Mouse (Mus musculus) heart, embryonic 11.5 days (tissue): ENCODE data around the gene Lrrc8b. TPM values are rescaled to one million over a fixed set of nuclear protein-coding genes. Genes with fewer than 3 reads are reported as not detected.

Source experiments
- ATAC-seq: fragments of 200-750 bp; cut with Nextera tagmentation; replicated peaks from 2 replicates; pipeline ENCODE4 v1.8.0; 2017; ENCODE audit warnings: moderate library complexity; ENCODE audit not compliant: insufficient number of reproducible peaks, low FRiP score, low TSS enrichment
- H3K27ac ChIP-seq: fragments of 300-500 bp; sonication (generic); 2 replicates; pipeline ENCODE4 v1.5.1; 2014; ENCODE audit warnings: mild to moderate bottlenecking, low read depth, low read length
- H3K27me3 ChIP-seq: fragments of 300-500 bp; sonication (generic); 2 replicates; pipeline ENCODE4 v1.6.1; 2014; ENCODE audit warnings: mild to moderate bottlenecking, low read length, mixed read lengths; ENCODE audit not compliant: control insufficient read depth, insufficient read depth
- H3K36me3 ChIP-seq: fragments of 300-500 bp; sonication (generic); 2 replicates; pipeline ENCODE4 v1.6.1; 2014; ENCODE audit warnings: mild to moderate bottlenecking, low read length, moderate library complexity, mixed read lengths; ENCODE audit not compliant: control insufficient read depth, insufficient read depth
- H3K4me1 ChIP-seq: fragments of 300-500 bp; sonication (generic); 2 replicates; pipeline ENCODE4 v1.6.1; 2014; ENCODE audit warnings: low read length; ENCODE audit not compliant: control insufficient read depth, insufficient read depth
- H3K4me2 ChIP-seq: fragments of 300-500 bp; sonication (generic); 2 replicates; pipeline ENCODE4 v1.6.1; 2014; ENCODE audit warnings: mild to moderate bottlenecking, moderate library complexity
- H3K4me3 ChIP-seq: fragments of 300-500 bp; sonication (generic); 2 replicates; pipeline ENCODE4 v1.5.1; 2014; ENCODE audit warnings: low read depth, low read length
- H3K9ac ChIP-seq: fragments of 300-500 bp; sonication (generic); 2 replicates; pipeline ENCODE4 v1.6.1; 2014; ENCODE audit warnings: mild to moderate bottlenecking, low read depth, low read length, moderate library complexity
- H3K9me3 ChIP-seq: fragments of 300-500 bp; sonication (generic); replicated peaks from 2 replicates; pipeline ENCODE4 v1.6.1; 2016; ENCODE audit warnings: low read length; ENCODE audit not compliant: control insufficient read depth
- WGBS: fragments of 180-500 bp; shearing (Covaris S2); extraction: QIAGEN DNeasy Blood & Tissue Kit; methylation state at CpG from one replicate; pipeline ENCODE4 v1.1.7; 2014; ENCODE audit not compliant: insufficient replicate concordance; 5-methylcytosine and 5-hydroxymethylcytosine counted together
- polyA plus RNA-seq: library from polyadenylated mRNA; unstranded; fragments of >200 nt; fragmentation: Nextera tagmentation; extraction: Ambion mirVana; gene quantifications from 2 replicates; pipeline ENCODE4 v1.2.1, GENCODE M21; 2014

The Lrrc8b gene
- 6.2 and 8.0 TPM in 2 replicates for polyA plus RNA-seq

GRCm38 (mm10) chr5:105415198-105415791 is at the start of gene Lrrc8b:
TSS of gene Lrrc8b (plus strand) at chr5:105415775.
- H3K36me3 ChIP-seq, result no peaks in the 10 kb centered on the region; the same call in 1 of the 2 replicates
- H3K4me3 ChIP-seq, result peak within 1 kb of the TSS; percentile 90
- peak within 1 kb of the TSS; percentile 85 for H3K27ac ChIP-seq
- peak within 1 kb of the TSS; percentile 99 for H3K4me2 ChIP-seq
- H3K27me3 ChIP-seq, result no peaks in the 10 kb centered on the region
- H3K9ac ChIP-seq, result peak within 1 kb of the TSS; percentile 93
- ATAC-seq, result peak; percentile 95
- no peaks in the 10 kb centered on the region for H3K9me3 ChIP-seq
- H3K4me1 ChIP-seq, result no peaks in the 10 kb centered on the region
- WGBS, result under 1% methylated on average over 34 of the region's 63 CpGs

- no peaks in the 10 kb centered on the region for H3K36me3 ChIP-seq
- no peaks in the 10 kb centered on the region for H3K4me1 ChIP-seq
- H3K27me3 ChIP-seq, result no peaks in the 10 kb centered on the region
- ATAC-seq, result no peak
- 76% methylated on average over 2 of the region's 2 CpGs for WGBS
- H3K9ac ChIP-seq, result no peak overlapping the region
- H3K4me3 ChIP-seq, result no peak overlapping the region
- H3K4me2 ChIP-seq, result no peak overlapping the region
- H3K9me3 ChIP-seq, result no peaks in the 10 kb centered on the region
- H3K27ac ChIP-seq, result no peak overlapping the region
These were observed 34.1 kb upstream of the Lrrc8b start for GRCm38 (mm10) chr5:105381482-105381881.

- no peak for ATAC-seq
- peaks cover 12% of the 10 kb centered on the region; the same call in 1 of the 2 replicates for H3K9me3 ChIP-seq
- H3K4me1 ChIP-seq, result no peaks in the 10 kb centered on the region
- H3K27ac ChIP-seq, result no peak overlapping the region
- H3K36me3 ChIP-seq, result no peaks in the 10 kb centered on the region
- 70% methylated on average over 2 of the region's 2 CpGs for WGBS
- no peak overlapping the region for H3K4me2 ChIP-seq
- no peak overlapping the region for H3K9ac ChIP-seq
- H3K4me3 ChIP-seq, result no peak overlapping the region
- H3K27me3 ChIP-seq, result no peaks in the 10 kb centered on the region
These were observed 25.2 kb upstream of the Lrrc8b start for GRCm38 (mm10) chr5:105390346-105390745.

- Histone ChIP-seq H3K36me3 (no peaks in the 10 kb centered on the region), H3K27ac (no peak overlapping the region), H3K4me2 (no peak overlapping the region), H3K9ac (no peak overlapping the region), H3K4me3 (no peak overlapping the region), H3K27me3 (no peaks in the 10 kb centered on the region), H3K9me3 (peaks cover 12% of the 10 kb centered on the region; the same call in 1 of the 2 replicates), H3K4me1 (no peaks in the 10 kb centered on the region)
- ATAC-seq, result no peak
- WGBS, result 86% methylated on average over 6 of the region's 6 CpGs
These were observed 21.8 kb upstream of the Lrrc8b start for GRCm38 (mm10) chr5:105393731-105394130.

- no peak overlapping the region for H3K4me2 ChIP-seq
- peaks cover 10% of the 10 kb centered on the region; the same call in 1 of the 2 replicates for H3K9me3 ChIP-seq
- no peaks in the 10 kb centered on the region for H3K4me1 ChIP-seq
- ATAC-seq, result no peak
- WGBS, result 83% methylated on average over 4 of the region's 4 CpGs
- no peaks in the 10 kb centered on the region for H3K36me3 ChIP-seq
- no peak overlapping the region for H3K4me3 ChIP-seq
- no peaks in the 10 kb centered on the region for H3K27me3 ChIP-seq
- H3K27ac ChIP-seq, result no peak overlapping the region
- H3K9ac ChIP-seq, result no peak overlapping the region
These were observed 20.4 kb upstream of the Lrrc8b start for GRCm38 (mm10) chr5:105395188-105395587.

GRCm38 (mm10) chr5:105398966-105399365 is 16.6 kb upstream of the Lrrc8b start:
- no peaks in the 10 kb centered on the region; the same call in 1 of the 2 replicates for H3K9me3 ChIP-seq
- no peaks in the 10 kb centered on the region for H3K27me3 ChIP-seq
- no peak overlapping the region for H3K4me3 ChIP-seq
- 82% methylated on average over 6 of the region's 6 CpGs for WGBS
- H3K27ac ChIP-seq, result no peak overlapping the region
- H3K9ac ChIP-seq, result no peak overlapping the region
- ATAC-seq, result no peak
- H3K4me2 ChIP-seq, result no peak overlapping the region
- H3K36me3 ChIP-seq, result no peaks in the 10 kb centered on the region
- H3K4me1 ChIP-seq, result no peaks in the 10 kb centered on the region

GRCm38 (mm10) chr5:105399631-105400423 is 15.7 kb upstream of the Lrrc8b start:
- H3K9me3 ChIP-seq, result no peaks in the 10 kb centered on the region
- 0 out of 2 replicates have a peak overlapping the region, but pooled peaks have one; percentile 4 for H3K4me2 ChIP-seq
- H3K27ac ChIP-seq, result no peak overlapping the region
- H3K36me3 ChIP-seq, result no peaks in the 10 kb centered on the region
- 38% methylated on average over 13 of the region's 13 CpGs for WGBS
- H3K9ac ChIP-seq, result no peak overlapping the region
- ATAC-seq, result no peak
- H3K27me3 ChIP-seq, result no peaks in the 10 kb centered on the region
- H3K4me3 ChIP-seq, result no peak overlapping the region
- H3K4me1 ChIP-seq, result no peaks in the 10 kb centered on the region

GRCm38 (mm10) chr5:105400424-105401375 is 14.9 kb upstream of the Lrrc8b start:
- Histone ChIP-seq H3K9me3 (no peaks in the 10 kb centered on the region), H3K9ac (no peak overlapping the region), H3K36me3 (no peaks in the 10 kb centered on the region), H3K4me3 (no peak overlapping the region), H3K27me3 (no peaks in the 10 kb centered on the region), H3K27ac (no peak overlapping the region), H3K4me1 (no peaks in the 10 kb centered on the region), H3K4me2 (0 out of 2 replicates have a peak overlapping the region, but pooled peaks have one; percentile 4)
- no peak for ATAC-seq
- 65% methylated on average over 17 of the region's 17 CpGs for WGBS
